ENCODE assay signal across 12 mouse cellular contexts in the genomic region with DNA sequence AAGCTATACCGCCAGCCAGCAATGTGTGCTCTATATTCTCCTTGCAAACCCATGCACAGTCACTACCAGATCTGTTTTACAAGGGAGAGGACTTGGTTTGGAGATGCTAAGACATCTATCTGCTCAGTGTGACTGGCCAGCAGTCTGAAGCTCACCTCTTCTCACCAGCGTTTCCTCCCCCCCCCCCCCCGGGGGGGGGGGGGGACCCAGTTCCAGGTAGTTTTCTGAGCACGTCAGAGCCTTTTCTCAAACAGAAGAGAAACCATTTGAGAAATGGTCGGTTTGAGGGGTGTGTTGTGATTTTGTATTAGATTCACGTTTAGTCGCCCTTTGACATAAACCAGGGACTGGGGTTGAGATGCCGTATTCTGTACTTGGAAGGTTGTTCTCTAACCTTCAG. TPM values are rescaled to one million over a fixed set of nuclear protein-coding genes. Genes with fewer than 3 reads are reported as not detected.
DNase-seq lines count a peak whose midpoint lies in the region; ATAC-seq and TF ChIP-seq lines count a peak whose summit lies in the region.
"Had no signal": no experiment of that assay in that cellular context is flagged by ENCODE, and none has a peak within 500 bp of the region (broad histone marks: within the 10 kb centered on the region; RNA-seq: fewer than 3 reads in every experiment).

No protein-coding gene starts in this region.

- H3K9ac ChIP-seq in lung, embryonic 15.5 days, result no peak overlapping the region
- H3K9ac ChIP-seq: neural tube, embryonic 13.5 days had no signal

- no peaks in the 10 kb centered on the region for H3K36me3 ChIP-seq in lung, embryonic 15.5 days
- H3K36me3 ChIP-seq in macrophage (ENCODE audit: inconsistent target), result no peaks in the 10 kb centered on the region
- H3K36me3 ChIP-seq: neural tube, embryonic 13.5 days had no signal

- TF ChIP-seq CTCF in lung, adult 2 months (IDR thresholded peaks at IDR 0.05; ENCODE audit: insufficient read depth, low read length), result no peak

- H3K79me2 ChIP-seq in macrophage (ENCODE audit: inconsistent target), result no peaks in the 10 kb centered on the region

- DNase-seq in lung, adult 2 months, result no peak
- no peak for DNase-seq in spleen, postnatal 10 days (ENCODE audit: low spot score in 2 of 2)
- DNase-seq in urinary bladder, adult 18-20 months (ENCODE audit: low spot score in 2 of 2), result no peak
- DNase-seq: adrenal gland, postnatal 10 days; cerebellum, adult 18-20 months; embryo, embryonic 11 days; right cerebral cortex, postnatal 25 days had no signal

- H3K4me1 ChIP-seq in lung, embryonic 15.5 days, result peaks cover 62% of the 10 kb centered on the region
- H3K4me1 ChIP-seq in lung, adult 2 months (ENCODE audit: control insufficient read depth, insufficient read depth, low read length), result peaks cover 26% of the 10 kb centered on the region

- no peak overlapping the region for H3K4me3 ChIP-seq in lung, embryonic 15.5 days
- H3K4me3 ChIP-seq in lung, adult 2 months (replicated peaks; ENCODE audit: extremely low read depth, low read depth, low read length), result no peak overlapping the region
- H3K4me3 ChIP-seq in macrophage (ENCODE audit: inconsistent target), result no peak overlapping the region
- H3K4me3 ChIP-seq: neural tube, embryonic 13.5 days had no signal

- 0 out of 2 replicates have a peak overlapping the region, but pooled peaks have one; percentile 98 for H3K27ac ChIP-seq in lung, embryonic 15.5 days
- H3K27ac ChIP-seq in macrophage, result peak overlapping the region; percentile 90

- TF ChIP-seq POLR2A in lung, adult 2 months (IDR thresholded peaks at IDR 0.05; ENCODE audit: borderline replicate concordance, extremely low read depth, low read depth, low read length), result no peak

- H3K9me3 ChIP-seq in lung, embryonic 15.5 days, result no peaks in the 10 kb centered on the region
- H3K9me3 ChIP-seq: neural tube, embryonic 13.5 days had no signal

- no peak for ATAC-seq in lung, embryonic 15.5 days (ENCODE audit: borderline replicate concordance, extremely low read depth, low FRiP score, low TSS enrichment)
- ATAC-seq in activated CD4-positive, CD25-positive, alpha-beta regulatory T cell, adult 4 months, result peak; percentile 12
- peak; percentile 13 for ATAC-seq in inflammation-experienced regulatory T-cells, adult 6 months

- H3K4me2 ChIP-seq in lung, embryonic 15.5 days, result no peak overlapping the region
- H3K4me2 ChIP-seq: neural tube, embryonic 13.5 days had no signal

- H3K27me3 ChIP-seq in lung, embryonic 15.5 days, result no peaks in the 10 kb centered on the region
- H3K27me3 ChIP-seq: neural tube, embryonic 13.5 days had no signal

- 67% methylated on average over 8 of the region's 8 CpGs for WGBS in lung, embryonic 15.5 days
- WGBS in lung, adult 2 months, result 63% methylated on average over 8 of the region's 8 CpGs
- 85% methylated on average over 5 of the region's 8 CpGs for WGBS in macrophage (ENCODE audit: missing documents)

RNA-seq across cellular contexts. Expression of gene Ccnd3, which starts 19.2 kb away (rescaled TPM):
- polyA plus RNA-seq in lung, embryonic 15.5 days (2015; fragmentation: Nextera tagmentation; extraction: Ambion mirVana), result 286 and 294 TPM in 2 replicates
- polyA plus RNA-seq in lung, adult 2 months (2012; rRNA removed), result 202 and 229 TPM in 2 replicates
- polyA plus RNA-seq in activated CD4-positive, CD25-positive, alpha-beta regulatory T cell, adult 4 months (2017; shearing (Covaris generic)), result 100 to 1,000 TPM; 133 to 141 TPM
- 100 to 1,000 TPM; 124 to 141 (median 130) TPM for polyA plus RNA-seq in inflammation-experienced regulatory T-cells, adult 6 months (2017; shearing (Covaris generic))
- total RNA-seq in macrophage (2018; cell fraction: chromatin; rRNA removed), result 10 to 100 TPM in 15 of 26 experiments, 1 to 10 TPM in 11; 2.7 to 33.1 (median 11.7) TPM
- total RNA-seq in macrophage (2018; cell fraction: cytosol; rRNA removed), result 10 to 100 TPM; 12.4 to 62.0 (median 30.2) TPM
- total RNA-seq in macrophage (2018; cell fraction: nucleus; rRNA removed), result 10 to 100 TPM in 21 of 26 experiments, 1 to 10 TPM in 5; 5.0 to 59.2 (median 19.2) TPM
- polyA plus RNA-seq in macrophage (2018), result 18.7 to 28.7 TPM (median 28.1 TPM) in 3 replicates

RNA-seq across cellular contexts. Expression of gene Taf8, which starts 22.0 kb away (rescaled TPM):
- polyA plus RNA-seq in lung, embryonic 15.5 days (2015; fragmentation: Nextera tagmentation; extraction: Ambion mirVana), result 25.6 and 32.3 TPM in 2 replicates
- 25.7 and 32.2 TPM in 2 replicates for polyA plus RNA-seq in lung, adult 2 months (2012; rRNA removed)
- polyA plus RNA-seq in activated CD4-positive, CD25-positive, alpha-beta regulatory T cell, adult 4 months (2017; shearing (Covaris generic)), result 10 to 100 TPM; 51.5 to 61.3 TPM
- polyA plus RNA-seq in inflammation-experienced regulatory T-cells, adult 6 months (2017; shearing (Covaris generic)), result 10 to 100 TPM; 56.9 to 80.8 (median 70.0) TPM
- 10 to 100 TPM; 20.5 to 76.3 (median 41.5) TPM for total RNA-seq in macrophage (2018; cell fraction: chromatin; rRNA removed)
- total RNA-seq in macrophage (2018; cell fraction: cytosol; rRNA removed), result 10 to 100 TPM in 20 of 26 experiments, 1 to 10 TPM in 6; 4.8 to 16.7 (median 13.2) TPM
- 10 to 100 TPM; 14.7 to 49.9 (median 28.1) TPM for total RNA-seq in macrophage (2018; cell fraction: nucleus; rRNA removed)
- polyA plus RNA-seq in macrophage (2018), result 8.5 to 16.9 TPM (median 13.1 TPM) in 3 replicates
